Mouse (Mus musculus): ENCODE data around the gene Orai3. TPM values are rescaled to one million over a fixed set of nuclear protein-coding genes. Genes with fewer than 3 reads are reported as not detected.
"Not testable (repeated sequence)": the region's sequence is repeated elsewhere in the genome, so short reads cannot be mapped to it uniquely, and the experiment has no call there.

Gene Orai3
- polyA plus RNA-seq, 1 experiment from 2014 or later = 25.8 TPM

- CTCF ChIA-PET = interaction anchor here (1.2 to 1.3 kb wide), 3 partner anchors 11 to 165 kb away, joined by 3 to 7 read pairs (median 5); no protein-coding TSS in a partner anchor
- POLR2A ChIA-PET = no interaction called here
- TF ChIP-seq CTCF (IDR thresholded peaks at IDR 0.05) = no peak
- DNase-seq (ENCODE audit: low read depth, low spot score) (no peak), ATAC-seq (no peak)
- no peaks in the 10 kb centered on the region for H3K27me3 ChIP-seq
- in situ Hi-C loops (cut with MboI; ENCODE audit: low pct_unique_long_range_greater_than_20kb) = no loop called here
These were observed 1.6 kb downstream of the Orai3 start for GRCm38 (mm10) chr7:127771262-127771661.

- H3K27me3 ChIP-seq = no peaks in the 10 kb centered on the region
- DNase-seq (ENCODE audit: low read depth, low spot score) = no peak
- POLR2A ChIA-PET = no interaction called here
- ATAC-seq = no peak
- in situ Hi-C loops (cut with MboI; ENCODE audit: low pct_unique_long_range_greater_than_20kb) = no loop called here
- no peak for TF ChIP-seq CTCF (IDR thresholded peaks at IDR 0.05)
- CTCF ChIA-PET = no interaction called here
These were observed 2.5 kb downstream of the Orai3 start for GRCm38 (mm10) chr7:127772080-127772479.

GRCm38 (mm10) chr7:127772557-127772956 is 2.9 kb downstream of the Orai3 start:
- POLR2A ChIA-PET = no interaction called here

GRCm38 (mm10) chr7:127773664-127774384 is 4.2 kb downstream of the Orai3 start:
- POLR2A ChIA-PET = interaction anchor here (0.5 to 1.5 kb wide), 2 partner anchors 28 to 65 kb away, joined by 4 read pairs; no protein-coding TSS in a partner anchor
- in situ Hi-C loops (cut with MboI; ENCODE audit: low pct_unique_long_range_greater_than_20kb) = no loop called here
- TF ChIP-seq CTCF (IDR thresholded peaks at IDR 0.05) = no peak
- H3K27me3 ChIP-seq = no peaks in the 10 kb centered on the region
- DNase-seq (ENCODE audit: low read depth, low spot score) = no peak
- ATAC-seq = no peak
- CTCF ChIA-PET = interaction anchor here (0.9 to 1.4 kb wide), 12 partner anchors 9 to 219 kb away, joined by 3 to 4 read pairs (median 3); partner anchors contain the start of gene Fbxl19

More at GRCm38 (mm10) chr7:127772557-127772956, 2.9 kb downstream of the Orai3 start:
- no peak for TF ChIP-seq CTCF (IDR thresholded peaks at IDR 0.05)
- no peak for ATAC-seq
- CTCF ChIA-PET = interaction anchor here (1.1 to 1.3 kb wide), 3 partner anchors 8 to 162 kb away, joined by 3 to 4 read pairs (median 3); no protein-coding TSS in a partner anchor
- no peak for DNase-seq (ENCODE audit: low read depth, low spot score)
- no peaks in the 10 kb centered on the region for H3K27me3 ChIP-seq
- in situ Hi-C loops (cut with MboI; ENCODE audit: low pct_unique_long_range_greater_than_20kb) = no loop called here

- CTCF ChIA-PET; ATAC-seq; H3K27me3 ChIP-seq; DNase-seq (ENCODE audit: low read depth, low spot score): not testable (repeated sequence)
- in situ Hi-C loops (cut with MboI; ENCODE audit: low pct_unique_long_range_greater_than_20kb) = loop anchor here (5.0 kb wide), 1 partner anchor 161 kb away; no protein-coding TSS in a partner anchor
- POLR2A ChIA-PET = interaction anchor here (0.7 to 1.0 kb wide), 2 partner anchors 9 to 100 kb away, joined by 4 to 5 read pairs; partner anchors contain the start of genes Gm49388 and Zfp646
These were observed 6.2 kb downstream of the Orai3 start for GRCm38 (mm10) chr7:127775837-127776236.

- POLR2A ChIA-PET = interaction anchor here (1.0 to 1.5 kb wide), 2 partner anchors 8 to 64 kb away, joined by 4 to 5 read pairs; partner anchors contain the start of gene Gm49388
- in situ Hi-C loops (cut with MboI; ENCODE audit: low pct_unique_long_range_greater_than_20kb) = loop anchor here (5.0 kb wide), 1 partner anchor 161 kb away; no protein-coding TSS in a partner anchor
These were observed 6.8 kb downstream of the Orai3 start, which contains the start of gene Setd1a for GRCm38 (mm10) chr7:127776426-127776825. Setd1a (plus strand) TSS chr7:127776670.

GRCm38 (mm10) chr7:127776878-127777473 is 7.4 kb downstream of the Orai3 start:
- peak; percentile 83 for ATAC-seq
- H3K27me3 ChIP-seq = no peaks in the 10 kb centered on the region
- in situ Hi-C loops (cut with MboI; ENCODE audit: low pct_unique_long_range_greater_than_20kb) = loop anchor here (5.0 kb wide), 1 partner anchor 160 kb away; no protein-coding TSS in a partner anchor
- CTCF ChIA-PET = no interaction called here
- TF ChIP-seq CTCF (IDR thresholded peaks at IDR 0.05) = no peak
- DNase-seq (ENCODE audit: low read depth, low spot score) = peak; percentile 68
- POLR2A ChIA-PET = interaction anchor here (0.7 to 1.5 kb wide), 4 partner anchors 8 to 69 kb away, joined by 3 to 5 read pairs (median 4); partner anchors contain the start of gene Gm49388

More at GRCm38 (mm10) chr7:127776426-127776825, 6.8 kb downstream of the Orai3 start, which contains the start of gene Setd1a:
- TF ChIP-seq CTCF (IDR thresholded peaks at IDR 0.05) = no peak
- CTCF ChIA-PET = no interaction called here
- no peak for DNase-seq (ENCODE audit: low read depth, low spot score)
- ATAC-seq = peak; percentile 42
- no peaks in the 10 kb centered on the region for H3K27me3 ChIP-seq

- ATAC-seq (peak; percentile 41), DNase-seq (ENCODE audit: low read depth, low spot score) (no peak)
- POLR2A ChIA-PET = interaction anchor here (0.5 to 1.5 kb wide), 7 partner anchors 14 to 704 kb away, joined by 3 to 5 read pairs (median 3); no protein-coding TSS in a partner anchor
- no peak for TF ChIP-seq CTCF (IDR thresholded peaks at IDR 0.05)
- CTCF ChIA-PET = interaction anchor here (0.9 kb wide), 1 partner anchor 23 kb away, joined by 4 read pairs; the partner anchor contains the start of gene Hsd3b7
- H3K27me3 ChIP-seq = no peaks in the 10 kb centered on the region
- in situ Hi-C loops (cut with MboI; ENCODE audit: low pct_unique_long_range_greater_than_20kb) = loop anchor here (5.0 kb wide), 1 partner anchor 160 kb away; no protein-coding TSS in a partner anchor
These were observed 8.1 kb downstream of the Orai3 start for GRCm38 (mm10) chr7:127777474-127778266.

GRCm38 (mm10) chr7:127778350-127778749 is 8.7 kb downstream of the Orai3 start:
- TF ChIP-seq CTCF (IDR thresholded peaks at IDR 0.05) = no peak
- ATAC-seq = no peak

More at GRCm38 (mm10) chr7:127778350-127778749, 8.7 kb downstream of the Orai3 start:
- no peak for DNase-seq (ENCODE audit: low read depth, low spot score)
- ChIA-PET CTCF (interaction anchor here (0.9 kb wide), 1 partner anchor 22 kb away, joined by 4 read pairs; the partner anchor contains the start of gene Hsd3b7), POLR2A (interaction anchor here (0.5 kb wide), 1 partner anchor 705 kb away, joined by 4 read pairs; no protein-coding TSS in a partner anchor)
- no peaks in the 10 kb centered on the region for H3K27me3 ChIP-seq
- in situ Hi-C loops (cut with MboI; ENCODE audit: low pct_unique_long_range_greater_than_20kb) = loop anchor here (5.0 kb wide), 1 partner anchor 159 kb away; no protein-coding TSS in a partner anchor
